Mouse (Mus musculus): Measurements from ENCODE around the gene Lbhd1. TPM values are rescaled to one million over a fixed set of nuclear protein-coding genes. Genes with fewer than 3 reads are reported as not detected.

The Lbhd1 gene
- total and polyA plus RNA-seq, 2 experiments = 1.2 to 2.5 TPM

GRCm38 (mm10) chr19:8839908-8840791 lies 43.4 kb upstream of the Lbhd1 start:
- Histone ChIP-seq H3K4me3 (ENCODE audit: insufficient read depth, low read depth, low read length) (peak overlapping the region; percentile 90), H3K36me3 (ENCODE audit: control insufficient read depth, insufficient read depth, low read length) (peaks cover under 1% of the 10 kb centered on the region; the same call in 1 of the 2 replicates), H3K9ac (ENCODE audit: low read depth, low read length) (peak overlapping the region; percentile 86), H3K79me2 (ENCODE audit: control insufficient read depth, insufficient read depth, low read length) (no peaks in the 10 kb centered on the region), H3K27me3 (ENCODE audit: control insufficient read depth, insufficient read depth, low read length) (no peaks in the 10 kb centered on the region), H3K27ac (replicated peaks; ENCODE audit: insufficient read depth, low read depth, low read length) (peak overlapping the region; percentile 69), H3K4me1 (ENCODE audit: control insufficient read depth, insufficient read depth, low read length) (peaks cover 12% of the 10 kb centered on the region)
- WGBS = 28% methylated on average over 29 of the region's 29 CpGs
- TF ChIP-seq CTCF (IDR thresholded peaks at IDR 0.05; ENCODE audit: low read depth, low read length) (no peak), POLR2A (IDR thresholded peaks at IDR 0.05; ENCODE audit: extremely low read depth, insufficient read depth, low read length) (peak; percentile 69)
- peak; percentile 75 for DNase-seq (ENCODE audit: extremely low read depth, low read depth, low spot score)

DNA sequence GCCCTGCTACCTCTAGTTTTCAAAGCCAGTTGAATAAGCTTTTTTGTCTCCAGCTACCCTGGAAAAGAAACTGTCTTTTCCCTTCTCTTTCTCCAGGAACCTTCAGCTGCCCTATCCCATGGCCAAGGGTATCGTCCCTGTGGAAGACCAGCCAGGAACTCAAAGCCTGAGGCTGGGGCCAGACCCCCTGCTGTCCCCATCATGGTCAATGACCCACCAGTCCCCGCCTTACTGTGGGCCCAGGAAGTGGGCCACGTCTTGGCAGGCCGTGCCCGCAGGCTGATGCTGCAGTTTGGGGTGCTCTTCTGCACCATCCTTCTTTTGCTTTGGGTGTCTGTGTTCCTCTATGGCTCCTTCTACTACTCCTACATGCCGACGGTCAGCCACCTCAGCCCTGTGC lies 42.5 kb upstream of the Lbhd1 start:
- Histone ChIP-seq H3K27ac (replicated peaks; ENCODE audit: insufficient read depth, low read depth, low read length) (no peak overlapping the region), H3K4me3 (ENCODE audit: insufficient read depth, low read depth, low read length) (no peak overlapping the region), H3K4me1 (ENCODE audit: control insufficient read depth, insufficient read depth, low read length) (peaks cover 12% of the 10 kb centered on the region), H3K79me2 (ENCODE audit: control insufficient read depth, insufficient read depth, low read length) (no peaks in the 10 kb centered on the region), H3K36me3 (ENCODE audit: control insufficient read depth, insufficient read depth, low read length) (peaks cover 4% of the 10 kb centered on the region), H3K9ac (ENCODE audit: low read depth, low read length) (no peak overlapping the region; the same call in 1 of the 2 replicates), H3K27me3 (ENCODE audit: control insufficient read depth, insufficient read depth, low read length) (no peaks in the 10 kb centered on the region)
- TF ChIP-seq CTCF (IDR thresholded peaks at IDR 0.05; ENCODE audit: low read depth, low read length) (no peak), POLR2A (IDR thresholded peaks at IDR 0.05; ENCODE audit: extremely low read depth, insufficient read depth, low read length) (no peak)
- WGBS = 89% methylated on average over 7 of the region's 7 CpGs
- DNase-seq (ENCODE audit: extremely low read depth, low read depth, low spot score) = no peak

- Histone ChIP-seq H3K36me3 (ENCODE audit: control insufficient read depth, insufficient read depth, low read length) (peaks cover 14% of the 10 kb centered on the region), H3K79me2 (ENCODE audit: control insufficient read depth, insufficient read depth, low read length) (no peaks in the 10 kb centered on the region), H3K4me3 (ENCODE audit: insufficient read depth, low read depth, low read length) (no peak overlapping the region), H3K4me1 (ENCODE audit: control insufficient read depth, insufficient read depth, low read length) (peaks cover 12% of the 10 kb centered on the region), H3K9ac (ENCODE audit: low read depth, low read length) (no peak overlapping the region), H3K27me3 (ENCODE audit: control insufficient read depth, insufficient read depth, low read length) (no peaks in the 10 kb centered on the region), H3K27ac (replicated peaks; ENCODE audit: insufficient read depth, low read depth, low read length) (no peak overlapping the region)
- DNase-seq (ENCODE audit: extremely low read depth, low read depth, low spot score) = no peak
- 80% methylated on average over 6 of the region's 6 CpGs for WGBS
- TF ChIP-seq POLR2A (IDR thresholded peaks at IDR 0.05; ENCODE audit: extremely low read depth, insufficient read depth, low read length) = no peak
- no peak for TF ChIP-seq CTCF (IDR thresholded peaks at IDR 0.05; ENCODE audit: low read depth, low read length)
Observed at GRCm38 (mm10) chr19:8842961-8843360, 40.6 kb upstream of the Lbhd1 start.

DNA sequence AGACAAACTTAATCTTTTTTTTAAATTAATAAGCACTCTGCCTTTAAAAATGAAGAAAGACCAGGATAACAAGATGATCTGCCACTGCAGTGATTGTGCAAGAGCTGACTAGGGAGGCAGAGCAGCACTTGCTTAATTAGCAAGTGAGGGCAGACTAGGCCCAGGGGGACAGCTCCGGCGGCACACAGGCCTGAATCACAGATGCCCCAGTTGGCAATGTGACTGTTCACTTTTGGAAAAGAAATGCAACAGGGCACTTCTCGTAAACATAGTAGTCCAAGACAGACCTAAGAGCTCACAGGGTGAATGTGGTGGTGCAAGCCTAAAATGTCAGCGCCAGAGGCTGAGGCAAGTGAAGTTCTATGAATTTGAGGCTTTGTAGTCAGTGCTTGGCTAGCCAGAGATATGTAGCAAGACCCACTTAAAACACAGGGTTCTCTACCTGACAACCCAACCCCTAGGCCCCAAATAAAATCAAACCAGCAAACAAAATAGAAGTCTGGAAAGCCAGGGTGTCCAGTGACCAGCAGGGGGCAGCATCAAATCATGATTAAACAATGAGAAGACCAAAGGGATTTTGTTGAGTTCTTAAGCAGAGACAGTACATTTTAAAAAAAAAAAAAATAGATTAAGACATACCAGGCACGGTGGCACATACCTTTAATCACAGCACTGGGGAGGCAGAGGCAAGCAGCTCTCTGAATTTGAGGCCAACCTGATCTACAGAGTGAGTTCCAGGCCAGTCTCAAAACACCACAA lies 39.0 kb upstream of the Lbhd1 start:
- TF ChIP-seq CTCF (IDR thresholded peaks at IDR 0.05; ENCODE audit: low read depth, low read length) (peak; percentile 43; the same call in 1 of the 2 replicates), POLR2A (IDR thresholded peaks at IDR 0.05; ENCODE audit: extremely low read depth, insufficient read depth, low read length) (no peak)
- DNase-seq (ENCODE audit: extremely low read depth, low read depth, low spot score) = peak; percentile 76
- H3K36me3 ChIP-seq (ENCODE audit: control insufficient read depth, insufficient read depth, low read length) = peaks cover 17% of the 10 kb centered on the region
- H3K79me2 ChIP-seq (ENCODE audit: control insufficient read depth, insufficient read depth, low read length) = no peaks in the 10 kb centered on the region
- no peak overlapping the region for H3K4me3 ChIP-seq (ENCODE audit: insufficient read depth, low read depth, low read length)
- H3K9ac ChIP-seq (ENCODE audit: low read depth, low read length) = 0 out of 2 replicates have a peak overlapping the region, but pooled peaks have one; percentile 8
- peaks cover 9% of the 10 kb centered on the region for H3K4me1 ChIP-seq (ENCODE audit: control insufficient read depth, insufficient read depth, low read length)
- H3K27ac ChIP-seq (replicated peaks; ENCODE audit: insufficient read depth, low read depth, low read length) = peak overlapping the region; percentile 28; the same call in 1 of the 2 replicates
- 36% methylated on average over 5 of the region's 5 CpGs for WGBS
- no peaks in the 10 kb centered on the region for H3K27me3 ChIP-seq (ENCODE audit: control insufficient read depth, insufficient read depth, low read length)

DNA sequence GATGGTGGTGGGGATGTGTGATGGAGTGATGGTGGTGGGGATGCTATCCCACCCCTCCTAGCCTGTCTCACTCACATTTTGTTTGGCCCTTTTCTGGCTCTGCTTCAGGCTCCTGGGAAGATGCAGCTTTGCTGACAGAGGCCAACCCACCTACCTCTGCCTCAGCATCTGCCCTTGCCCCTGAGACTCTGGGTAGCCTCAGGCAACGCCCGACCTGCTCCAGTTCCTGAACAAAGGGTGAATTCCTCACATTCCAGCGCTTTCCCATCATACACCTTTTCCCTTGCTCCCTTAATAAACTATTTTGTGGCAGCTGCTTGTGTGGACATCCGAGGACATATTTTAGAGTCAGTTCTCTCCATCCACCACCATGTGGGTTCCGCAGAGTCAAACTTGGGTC lies 35.2 kb upstream of the Lbhd1 start:
- H3K27me3 ChIP-seq (ENCODE audit: control insufficient read depth, insufficient read depth, low read length) = no peaks in the 10 kb centered on the region
- DNase-seq (ENCODE audit: extremely low read depth, low read depth, low spot score) = no peak
- H3K36me3 ChIP-seq (ENCODE audit: control insufficient read depth, insufficient read depth, low read length) = peaks cover 17% of the 10 kb centered on the region
- WGBS = 90% methylated on average over 5 of the region's 5 CpGs
- H3K9ac ChIP-seq (ENCODE audit: low read depth, low read length) = no peak overlapping the region
- no peaks in the 10 kb centered on the region for H3K79me2 ChIP-seq (ENCODE audit: control insufficient read depth, insufficient read depth, low read length)
- no peak overlapping the region for H3K4me3 ChIP-seq (ENCODE audit: insufficient read depth, low read depth, low read length)
- H3K4me1 ChIP-seq (ENCODE audit: control insufficient read depth, insufficient read depth, low read length) = peaks cover 3% of the 10 kb centered on the region; the same call in 1 of the 2 replicates
- TF ChIP-seq CTCF (IDR thresholded peaks at IDR 0.05; ENCODE audit: low read depth, low read length) (no peak), POLR2A (IDR thresholded peaks at IDR 0.05; ENCODE audit: extremely low read depth, insufficient read depth, low read length) (no peak)
- no peak overlapping the region for H3K27ac ChIP-seq (replicated peaks; ENCODE audit: insufficient read depth, low read depth, low read length)
